Mouse (Mus musculus): ENCODE data around the gene Vax2. TPM values are rescaled to one million over a fixed set of nuclear protein-coding genes. Genes with fewer than 3 reads are reported as not detected.

The Vax2 gene
- total RNA-seq, 1 experiment: 2.1 TPM

DNA sequence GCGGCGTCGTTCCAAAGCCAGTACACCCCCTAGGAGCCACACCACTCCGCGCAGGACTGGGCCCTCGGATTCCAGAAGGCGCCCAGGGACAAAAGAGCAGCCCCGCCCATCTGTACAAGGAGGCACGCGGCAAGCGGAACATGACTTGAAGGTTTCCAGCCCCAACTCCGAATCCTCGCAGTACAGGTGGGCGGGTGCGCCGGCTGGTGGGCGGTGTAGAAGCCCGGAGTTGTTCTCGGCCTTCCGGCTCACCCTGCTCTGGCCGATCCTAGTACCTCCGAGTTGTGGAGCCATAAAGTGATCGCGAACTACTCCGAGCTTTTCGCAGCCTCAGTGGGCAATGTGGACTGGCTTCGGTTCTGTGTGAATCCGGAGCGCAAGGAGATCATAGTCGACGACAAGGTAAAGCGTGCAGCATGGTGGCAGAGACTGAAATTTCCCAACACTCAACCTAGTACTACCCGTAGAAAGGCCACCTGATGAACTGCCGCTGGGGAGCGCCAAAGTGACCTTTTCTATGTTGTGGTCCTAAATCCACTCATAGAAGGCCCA, 51.9 kb downstream of the Vax2 start:
- TF ChIP-seq ZNF384 (IDR thresholded peaks at IDR 0.05; ENCODE audit: low read depth, low read length) (no peak), CHD2 (IDR thresholded peaks at IDR 0.05; ENCODE audit: low read depth, low read length) (no peak), HCFC1 (IDR thresholded peaks at IDR 0.05; ENCODE audit: borderline replicate concordance, insufficient read depth, low read length) (no peak), ZC3H11A (IDR thresholded peaks at IDR 0.05; ENCODE audit: borderline replicate concordance, low read depth, low read length) (no peak), MAFK (IDR thresholded peaks at IDR 0.05; ENCODE audit: insufficient read depth, low read depth, low read length) (no peak)
- Histone ChIP-seq H3K4me1 (ENCODE audit: control insufficient read depth in 2 of 2, insufficient read depth in 2 of 2, low read length in 2 of 2, poor library complexity in 1 of 2) (peaks cover under 1 to 2% of the 10 kb centered on the region in 2 experiments; a peak in 2 of 4 replicates), H3K9ac (ENCODE audit: insufficient read depth, low read depth, low read length, poor library complexity, severe bottlenecking) (peak overlapping the region; percentile 19; the same call in 1 of the 2 replicates), H3K9me3 (ENCODE audit: control insufficient read depth, insufficient read depth, low read depth, low read length) (no peaks in the 10 kb centered on the region), H3K4me3 (ENCODE audit: insufficient read depth in 1 of 2, low read depth in 1 of 2, low read length in 2 of 2, poor library complexity in 1 of 2, severe bottlenecking in 1 of 2) (peak overlapping the region; percentile 20 to 50), H3K27ac (ENCODE audit: insufficient read depth, low read depth, low read length, poor library complexity, severe bottlenecking) (no peak overlapping the region), H3K36me3 (ENCODE audit: control insufficient read depth, insufficient read depth, low read length, poor library complexity, severe bottlenecking) (no peaks in the 10 kb centered on the region)
- in situ Hi-C loops (cut with MboI; ENCODE audit: low sequenced_read_pairs in 2 of 2, unreplicated experiment in 2 of 2): no loop called here
- DNase-seq (ENCODE audit: low read depth, low spot score): peak; percentile 47

- Histone ChIP-seq H3K27ac (ENCODE audit: insufficient read depth, low read depth, low read length, poor library complexity, severe bottlenecking) (no peak overlapping the region), H3K9ac (ENCODE audit: insufficient read depth, low read depth, low read length, poor library complexity, severe bottlenecking) (no peak overlapping the region), H3K36me3 (ENCODE audit: control insufficient read depth, insufficient read depth, low read length, poor library complexity, severe bottlenecking) (peaks cover 10% of the 10 kb centered on the region), H3K4me3 (ENCODE audit: insufficient read depth in 1 of 2, low read depth in 1 of 2, low read length in 2 of 2, poor library complexity in 1 of 2, severe bottlenecking in 1 of 2) (no peak overlapping the region), H3K4me1 (ENCODE audit: control insufficient read depth in 2 of 2, insufficient read depth in 2 of 2, low read length in 2 of 2, poor library complexity in 1 of 2) (no peaks in the 10 kb centered on the region; a peak in 1 of 4 replicates), H3K9me3 (ENCODE audit: control insufficient read depth, insufficient read depth, low read depth, low read length) (no peaks in the 10 kb centered on the region)
- TF ChIP-seq ZNF384 (IDR thresholded peaks at IDR 0.05; ENCODE audit: low read depth, low read length) (no peak), HCFC1 (IDR thresholded peaks at IDR 0.05; ENCODE audit: borderline replicate concordance, insufficient read depth, low read length) (no peak), ZC3H11A (IDR thresholded peaks at IDR 0.05; ENCODE audit: borderline replicate concordance, low read depth, low read length) (no peak), MAFK (IDR thresholded peaks at IDR 0.05; ENCODE audit: insufficient read depth, low read depth, low read length) (no peak), CHD2 (IDR thresholded peaks at IDR 0.05; ENCODE audit: low read depth, low read length) (no peak)
- DNase-seq (ENCODE audit: low read depth, low spot score): no peak
- in situ Hi-C loops (cut with MboI; ENCODE audit: low sequenced_read_pairs in 2 of 2, unreplicated experiment in 2 of 2): no loop called here
These were observed 55.9 kb downstream of the Vax2 start for GRCm38 (mm10) chr6:83766982-83767381.

- in situ Hi-C loops (cut with MboI; ENCODE audit: low sequenced_read_pairs in 2 of 2, unreplicated experiment in 2 of 2): no loop called here
- no peak for DNase-seq (ENCODE audit: low read depth, low spot score)
- TF ChIP-seq ZNF384 (IDR thresholded peaks at IDR 0.05; ENCODE audit: low read depth, low read length) (no peak), HCFC1 (IDR thresholded peaks at IDR 0.05; ENCODE audit: borderline replicate concordance, insufficient read depth, low read length) (no peak), ZC3H11A (IDR thresholded peaks at IDR 0.05; ENCODE audit: borderline replicate concordance, low read depth, low read length) (no peak), MAFK (IDR thresholded peaks at IDR 0.05; ENCODE audit: insufficient read depth, low read depth, low read length) (no peak), CHD2 (IDR thresholded peaks at IDR 0.05; ENCODE audit: low read depth, low read length) (no peak)
- Histone ChIP-seq H3K4me3 (ENCODE audit: insufficient read depth in 1 of 2, low read depth in 1 of 2, low read length in 2 of 2, poor library complexity in 1 of 2, severe bottlenecking in 1 of 2) (no peak overlapping the region), H3K4me1 (ENCODE audit: control insufficient read depth in 2 of 2, insufficient read depth in 2 of 2, low read length in 2 of 2, poor library complexity in 1 of 2) (no peaks in the 10 kb centered on the region; a peak in 1 of 4 replicates), H3K36me3 (ENCODE audit: control insufficient read depth, insufficient read depth, low read length, poor library complexity, severe bottlenecking) (peaks cover 23% of the 10 kb centered on the region), H3K9ac (ENCODE audit: insufficient read depth, low read depth, low read length, poor library complexity, severe bottlenecking) (no peak overlapping the region), H3K27ac (ENCODE audit: insufficient read depth, low read depth, low read length, poor library complexity, severe bottlenecking) (no peak overlapping the region), H3K9me3 (ENCODE audit: control insufficient read depth, insufficient read depth, low read depth, low read length) (no peaks in the 10 kb centered on the region)
These were observed 57.4 kb downstream of the Vax2 start for GRCm38 (mm10) chr6:83768485-83768884.

GRCm38 (mm10) chr6:83774126-83774525, 63.1 kb downstream of the Vax2 start:
- Histone ChIP-seq H3K36me3 (ENCODE audit: control insufficient read depth, insufficient read depth, low read length, poor library complexity, severe bottlenecking) (peaks cover 25% of the 10 kb centered on the region), H3K9ac (ENCODE audit: insufficient read depth, low read depth, low read length, poor library complexity, severe bottlenecking) (no peak overlapping the region), H3K4me1 (ENCODE audit: control insufficient read depth in 2 of 2, insufficient read depth in 2 of 2, low read length in 2 of 2, poor library complexity in 1 of 2) (peaks cover 0 to 5% of the 10 kb centered on the region in 2 experiments; a peak in 2 of 4 replicates), H3K9me3 (ENCODE audit: control insufficient read depth, insufficient read depth, low read depth, low read length) (no peaks in the 10 kb centered on the region), H3K4me3 (ENCODE audit: insufficient read depth in 1 of 2, low read depth in 1 of 2, low read length in 2 of 2, poor library complexity in 1 of 2, severe bottlenecking in 1 of 2) (no peak overlapping the region), H3K27ac (ENCODE audit: insufficient read depth, low read depth, low read length, poor library complexity, severe bottlenecking) (no peak overlapping the region)
- no peak for TF ChIP-seq HCFC1 (IDR thresholded peaks at IDR 0.05; ENCODE audit: borderline replicate concordance, insufficient read depth, low read length)
- no peak for TF ChIP-seq ZC3H11A (IDR thresholded peaks at IDR 0.05; ENCODE audit: borderline replicate concordance, low read depth, low read length)
- no peak for TF ChIP-seq CHD2 (IDR thresholded peaks at IDR 0.05; ENCODE audit: low read depth, low read length)
- no peak for TF ChIP-seq MAFK (IDR thresholded peaks at IDR 0.05; ENCODE audit: insufficient read depth, low read depth, low read length)
- no peak for TF ChIP-seq ZNF384 (IDR thresholded peaks at IDR 0.05; ENCODE audit: low read depth, low read length)
- DNase-seq (ENCODE audit: low read depth, low spot score): no peak
- in situ Hi-C loops (cut with MboI; ENCODE audit: low sequenced_read_pairs in 2 of 2, unreplicated experiment in 2 of 2): no loop called here

Data from ES-E14 (cell line).